Mouse (Mus musculus): Measurements from ENCODE around the gene Lipm.

- TF ChIP-seq CTCF (IDR thresholded peaks at IDR 0.05; ENCODE audit: low read depth, low read length) (no peak), POLR2A (IDR thresholded peaks at IDR 0.05; ENCODE audit: borderline replicate concordance, low read depth, low read length) (no peak)
Observed at GRCm38 (mm10) chr19:34171167-34171566, 70.4 kb downstream of the Lipm start.

All from bone marrow macrophage, adult 2 months (primary cell).